In genomic region chr7:67549073-67549561, GRCm38 (mm10) we compare ENCODE assay signal across 9 mouse cellular contexts.
DNase-seq lines count a peak whose midpoint lies in the region; ATAC-seq and TF ChIP-seq lines count a peak whose summit lies in the region.
"Had no signal": no experiment of that assay in that cellular context is flagged by ENCODE, and none has a peak within 500 bp of the region (broad histone marks: within the 10 kb centered on the region; RNA-seq: fewer than 3 reads in every experiment).

No protein-coding gene starts in this region.

- no peaks in the 10 kb centered on the region for H3K27me3 ChIP-seq in liver, adult 2 months (ENCODE audit: control insufficient read depth, insufficient read depth, low read length)
- no peaks in the 10 kb centered on the region for H3K27me3 ChIP-seq in liver, embryonic 12.5 days (replicated peaks)
- H3K27me3 ChIP-seq in embryonic facial prominence, embryonic 13.5 days = no peaks in the 10 kb centered on the region
- H3K27me3 ChIP-seq in heart, adult 2 months (ENCODE audit: control insufficient read depth, insufficient read depth, low read length) = no peaks in the 10 kb centered on the region
- H3K27me3 ChIP-seq in kidney, adult 2 months (replicated peaks; ENCODE audit: control insufficient read depth, insufficient read depth, low read length) = no peaks in the 10 kb centered on the region
- no peaks in the 10 kb centered on the region for H3K27me3 ChIP-seq in splenic B cell, adult 2 months (ENCODE audit: control insufficient read depth, insufficient read depth, low read length, poor library complexity, severe bottlenecking)

- intact Hi-C loops in heart, adult 2 months (cut with DNase I) = loop anchor here (2.0 to 5.0 kb wide), 4 partner anchors 28 to 306 kb away; partner anchors contain the start of gene Mef2a
- intact Hi-C loops in left cerebral cortex, postnatal 4 days (cut with DNase I) = no loop called here

- no peak for ATAC-seq in liver, embryonic 12.5 days
- 0 out of 2 replicates have a peak, but pooled peaks have one; percentile 62 for ATAC-seq in embryonic facial prominence, embryonic 13.5 days (ENCODE audit: insufficient number of reproducible peaks, insufficient read depth, low FRiP score, low TSS enrichment, low read depth)
- peak; percentile 79 for ATAC-seq in monocyte, adult 5-6 weeks (replicated peaks; ENCODE audit: insufficient number of reproducible peaks, low FRiP score, low TSS enrichment, poor library complexity, severe bottlenecking)

- WGBS in liver, adult 2 months = 32% methylated on average over 6 of the region's 6 CpGs
- 25% methylated on average over 6 of the region's 6 CpGs for WGBS in liver, embryonic 12.5 days (ENCODE audit: insufficient replicate concordance)
- 34% methylated on average over 6 of the region's 6 CpGs for WGBS in embryonic facial prominence, embryonic 13.5 days
- 8% methylated on average over 6 of the region's 6 CpGs for WGBS in heart, adult 2 months
- 15% methylated on average over 6 of the region's 6 CpGs for WGBS in kidney, adult 2 months

- H3K4me1 ChIP-seq in liver, adult 2 months (ENCODE audit: control insufficient read depth, insufficient read depth, low read length) = no peaks in the 10 kb centered on the region
- no peaks in the 10 kb centered on the region for H3K4me1 ChIP-seq in liver, embryonic 12.5 days
- H3K4me1 ChIP-seq in embryonic facial prominence, embryonic 13.5 days = peaks cover 7% of the 10 kb centered on the region; the same call in 1 of the 2 replicates
- H3K4me1 ChIP-seq in heart, adult 2 months (ENCODE audit: control insufficient read depth, insufficient read depth, low read length) = peaks cover 5% of the 10 kb centered on the region
- H3K4me1 ChIP-seq in kidney, adult 2 months (ENCODE audit: control insufficient read depth, insufficient read depth, low read length) = peaks cover 3% of the 10 kb centered on the region; the same call in 1 of the 2 replicates

- no peaks in the 10 kb centered on the region; the same call in 1 of the 2 replicates for H3K79me2 ChIP-seq in liver, adult 2 months (ENCODE audit: control insufficient read depth, insufficient read depth, low read length)
- no peaks in the 10 kb centered on the region for H3K79me2 ChIP-seq in heart, adult 2 months (replicated peaks; ENCODE audit: control insufficient read depth, insufficient read depth, low read length)

- TF ChIP-seq EP300 in heart, adult 2 months (IDR thresholded peaks at IDR 0.05; ENCODE audit: insufficient read depth, low read depth, low read length) = 0 out of 2 replicates have a peak, but pooled peaks have one; percentile 55

- no peak overlapping the region for H3K4me2 ChIP-seq in liver, embryonic 12.5 days
- H3K4me2 ChIP-seq in embryonic facial prominence, embryonic 13.5 days = no peak overlapping the region

- no peak for TF ChIP-seq POLR2A in liver, adult 2 months (IDR thresholded peaks at IDR 0.05; ENCODE audit: extremely low read depth, insufficient read depth, low read length)
- no peak for TF ChIP-seq POLR2A in heart, adult 2 months (IDR thresholded peaks at IDR 0.05; ENCODE audit: insufficient read depth, low read depth, low read length)
- TF ChIP-seq POLR2A in kidney, adult 2 months (IDR thresholded peaks at IDR 0.05; ENCODE audit: low read depth, low read length) = no peak

- peak; percentile 79 for DNase-seq in liver, adult 2 months (ENCODE audit: extremely low read depth, low read depth, low spot score)
- DNase-seq in heart, adult 2 months = peak; percentile 72 to 86
- DNase-seq in kidney, adult 2 months = peak; percentile 93
- peak; percentile 88 for DNase-seq in left cerebral cortex, postnatal 4 days
- peak; percentile 46 for DNase-seq in splenic B cell, adult 2 months (ENCODE audit: low read depth, low spot score)

- no peak overlapping the region for H3K9ac ChIP-seq in liver, adult 2 months (ENCODE audit: low read depth, low read length)
- H3K9ac ChIP-seq in liver, embryonic 12.5 days = no peak overlapping the region
- no peak overlapping the region for H3K9ac ChIP-seq in embryonic facial prominence, embryonic 13.5 days
- peak overlapping the region; percentile 9 for H3K9ac ChIP-seq in heart, adult 2 months (ENCODE audit: low read depth, low read length)

- no peak overlapping the region for H3K4me3 ChIP-seq in liver, adult 2 months (ENCODE audit: insufficient read depth, low read depth, low read length)
- H3K4me3 ChIP-seq in liver, embryonic 12.5 days = no peak overlapping the region
- no peak overlapping the region for H3K4me3 ChIP-seq in embryonic facial prominence, embryonic 13.5 days
- H3K4me3 ChIP-seq in heart, adult 2 months = no peak overlapping the region
- no peak overlapping the region for H3K4me3 ChIP-seq in kidney, adult 2 months (ENCODE audit: insufficient read depth, low read depth, low read length)

- 0 out of 2 replicates have a peak, but pooled peaks cover 3% of the 10 kb centered on the region for H3K36me3 ChIP-seq in liver, adult 2 months (ENCODE audit: control insufficient read depth, insufficient read depth, low read length)
- no peaks in the 10 kb centered on the region for H3K36me3 ChIP-seq in liver, embryonic 12.5 days
- H3K36me3 ChIP-seq in embryonic facial prominence, embryonic 13.5 days = peaks cover 4% of the 10 kb centered on the region; the same call in 1 of the 2 replicates
- no peaks in the 10 kb centered on the region; the same call in 1 of the 2 replicates for H3K36me3 ChIP-seq in heart, adult 2 months (ENCODE audit: control insufficient read depth, insufficient read depth, low read length)
- no peaks in the 10 kb centered on the region; the same call in 1 of the 2 replicates for H3K36me3 ChIP-seq in kidney, adult 2 months (ENCODE audit: control insufficient read depth, insufficient read depth, low read length)
- H3K36me3 ChIP-seq in splenic B cell, adult 2 months (ENCODE audit: control insufficient read depth, insufficient read depth, low read length, poor library complexity, severe bottlenecking) = 0 out of 2 replicates have a peak, but pooled peaks cover 2% of the 10 kb centered on the region
- H3K36me3 ChIP-seq: G1E had no signal

- no peak overlapping the region for H3K27ac ChIP-seq in liver, adult 2 months (replicated peaks; ENCODE audit: insufficient read depth, low read depth, low read length)
- no peak overlapping the region for H3K27ac ChIP-seq in liver, embryonic 12.5 days
- no peak overlapping the region for H3K27ac ChIP-seq in embryonic facial prominence, embryonic 13.5 days
- peak overlapping the region; percentile 24; the same call in 1 of the 2 replicates for H3K27ac ChIP-seq in heart, adult 2 months
- H3K27ac ChIP-seq in kidney, adult 2 months (ENCODE audit: insufficient read depth, low read depth, low read length) = no peak overlapping the region

- TF ChIP-seq CTCF in liver, adult 2 months (IDR thresholded peaks at IDR 0.05; ENCODE audit: low read depth, low read length) = peak; percentile 73
- peak; percentile 83 for TF ChIP-seq CTCF in heart, adult 2 months (IDR thresholded peaks at IDR 0.05)
- peak; percentile 67 for TF ChIP-seq CTCF in kidney, adult 2 months (conservative IDR thresholded peaks at IDR 0.05; ENCODE audit: insufficient read depth, insufficient read length, low read depth, low read length)

- no peaks in the 10 kb centered on the region for H3K9me3 ChIP-seq in liver, embryonic 12.5 days (replicated peaks)
- H3K9me3 ChIP-seq in embryonic facial prominence, embryonic 13.5 days = no peaks in the 10 kb centered on the region
- H3K9me3 ChIP-seq: G1E had no signal
